Mouse (Mus musculus) kidney, adult 8-10 months (tissue): ENCODE results near the gene Ptcra.
"Not testable (repeated sequence)": the region's sequence is repeated elsewhere in the genome, so short reads cannot be mapped to it uniquely, and the experiment has no call there.

Experiments
- DNase-seq, 2 experiments: peaks; one replicate each; pipeline ENCODE4 v3.0.0; 2022

Ptcra gene

DNA sequence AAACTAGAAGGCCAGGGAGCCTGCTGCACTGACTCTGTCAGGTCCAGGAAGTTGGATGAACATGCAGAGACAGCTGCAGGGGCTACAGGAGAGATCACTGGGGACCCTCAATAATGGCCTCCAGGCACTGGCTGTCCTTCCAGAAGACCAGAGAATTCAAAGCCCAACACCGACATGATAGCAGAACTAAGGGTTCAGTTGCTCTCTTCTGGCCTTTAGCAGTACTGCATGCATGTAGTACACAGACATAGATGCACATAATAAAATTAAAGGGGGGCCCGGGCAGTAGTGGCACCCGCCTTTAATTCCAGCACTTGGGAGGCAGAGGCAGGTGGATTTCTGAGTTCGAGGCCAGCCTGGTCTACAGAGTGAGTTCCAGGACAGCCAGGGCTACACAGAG, 7.5 kb upstream of the Ptcra start:
- DNase-seq, result no peak

DNA sequence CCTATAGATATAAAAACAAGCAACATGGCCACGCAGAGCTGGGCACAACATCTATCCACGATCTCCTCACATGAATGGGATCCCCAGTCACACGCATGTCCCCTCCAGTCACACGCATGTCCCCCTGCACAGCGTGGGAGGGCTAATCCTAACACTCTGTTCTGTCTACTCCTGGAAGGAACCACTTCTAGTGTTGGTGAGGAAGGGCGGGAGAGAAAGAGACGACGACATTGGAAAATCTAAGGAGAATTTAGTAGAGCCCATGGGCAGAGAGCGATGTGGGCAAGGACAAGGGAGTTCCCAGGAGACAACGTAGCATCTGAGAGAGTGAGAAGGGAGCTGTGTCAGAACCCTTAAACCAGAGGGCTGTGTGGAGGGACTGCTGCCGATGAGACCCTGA, 7.0 kb upstream of the Ptcra start:
- no peak for DNase-seq

DNA sequence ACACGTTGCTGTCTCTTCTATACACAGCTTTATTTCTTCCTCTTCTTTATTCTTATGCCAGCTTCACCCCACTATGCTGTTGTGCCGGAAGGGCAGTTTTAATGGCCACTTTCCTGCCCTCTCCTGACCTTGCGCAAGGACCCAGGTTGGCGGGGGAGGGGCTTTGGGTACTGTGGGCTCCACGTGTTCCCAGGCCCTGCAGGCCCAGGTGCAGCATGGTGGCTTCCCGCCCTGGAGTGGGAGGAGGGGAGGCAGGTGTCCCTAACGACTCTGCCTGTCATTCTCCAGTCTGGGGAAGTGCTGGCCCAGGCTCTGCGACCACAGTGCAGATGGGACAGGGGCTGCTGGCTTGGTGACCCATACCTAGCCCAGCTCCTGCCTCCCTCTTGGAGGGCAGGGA, 4.4 kb upstream of the Ptcra start:
- DNase-seq, result peak in 1 of 2 experiments; percentile 28

- not testable (repeated sequence) for DNase-seq
Observed at GRCm38 (mm10) chr17:46764916-46765315, 1.4 kb upstream of the Ptcra start.

DNA sequence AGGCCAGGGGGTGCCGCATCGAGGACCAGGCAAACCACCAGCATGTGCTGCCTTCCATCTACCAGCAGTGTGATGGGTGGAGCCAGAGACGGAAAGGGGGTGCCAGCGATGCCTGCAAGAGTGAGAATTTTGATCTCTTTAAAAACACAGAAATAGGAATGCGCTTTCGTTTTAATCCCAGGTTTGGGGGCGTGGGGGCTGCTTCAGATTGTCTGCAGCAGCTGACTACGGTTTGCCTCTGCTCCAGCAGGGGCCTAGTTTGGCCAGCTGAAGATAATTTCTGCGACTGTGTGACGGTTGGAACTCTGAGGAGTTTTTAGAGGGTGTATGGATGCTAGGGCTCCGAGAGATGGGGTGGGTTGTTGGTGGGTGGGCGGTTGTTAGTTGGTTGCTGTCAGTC, 4.8 kb downstream of the Ptcra start:
- DNase-seq, result no peak

- peak; percentile 97 to 98 for DNase-seq
Observed at GRCm38 (mm10) chr17:46751794-46752556, 11.5 kb downstream of the Ptcra start, which contains the start of gene Cnpy3. TSS of gene Cnpy3 (minus strand) at chr17:46752214.

DNA sequence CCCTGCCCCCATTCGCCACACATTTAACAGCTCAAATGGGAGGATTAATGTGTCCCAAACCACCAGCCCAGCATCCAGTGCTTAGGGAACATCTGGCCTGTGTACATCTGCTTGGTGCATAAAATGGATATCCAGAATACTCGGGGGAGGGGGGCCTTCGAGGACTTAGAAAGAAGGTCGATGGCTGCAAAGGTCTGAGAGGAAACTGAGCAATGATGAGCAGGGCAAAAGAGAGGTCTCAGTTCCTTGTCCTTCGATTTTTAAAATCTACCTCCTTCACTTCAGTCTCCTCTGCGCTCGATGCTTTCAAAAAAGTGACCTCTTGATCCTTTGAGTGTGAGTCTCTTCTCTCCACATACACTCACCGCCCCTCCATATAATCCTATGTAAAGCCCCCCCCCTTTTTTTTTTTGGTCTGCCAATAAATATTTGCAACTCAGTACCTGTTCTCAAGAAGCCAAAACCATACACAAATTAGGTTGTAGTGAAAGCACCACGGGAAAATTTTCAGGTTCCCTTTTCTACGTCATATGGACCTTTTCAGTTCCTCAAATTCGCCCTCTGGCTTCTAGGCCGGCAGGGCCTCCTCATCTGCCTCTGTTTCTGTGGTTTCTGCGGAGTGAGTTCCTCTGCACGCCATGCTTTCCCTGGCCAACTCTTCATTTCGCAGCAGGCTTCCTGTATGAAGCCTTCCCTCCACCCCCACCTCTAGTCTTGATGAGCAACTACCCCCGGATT, 12.3 kb downstream of the Ptcra start:
- peak in 1 of 2 experiments; percentile 41 for DNase-seq

DNA sequence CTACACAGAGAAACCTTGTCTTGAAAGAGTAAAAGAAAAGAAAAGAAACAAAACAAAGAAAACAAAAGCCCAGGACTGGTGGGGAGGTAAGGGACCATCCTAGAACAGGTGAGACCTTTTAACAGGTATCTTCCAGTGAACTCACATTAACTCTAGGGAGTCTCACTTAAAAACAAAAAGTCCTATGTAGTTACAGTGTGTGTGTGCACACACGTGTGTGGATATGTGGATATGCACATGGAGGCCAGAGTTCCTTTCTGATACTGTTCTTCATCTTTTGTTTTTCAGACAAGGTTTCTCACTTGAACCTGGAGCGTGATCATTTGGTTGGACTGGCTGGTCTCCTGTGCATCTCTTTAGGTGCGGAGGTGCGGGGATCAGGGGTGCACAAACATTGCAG, 12.9 kb downstream of the Ptcra start:
- no peak for DNase-seq

DNA sequence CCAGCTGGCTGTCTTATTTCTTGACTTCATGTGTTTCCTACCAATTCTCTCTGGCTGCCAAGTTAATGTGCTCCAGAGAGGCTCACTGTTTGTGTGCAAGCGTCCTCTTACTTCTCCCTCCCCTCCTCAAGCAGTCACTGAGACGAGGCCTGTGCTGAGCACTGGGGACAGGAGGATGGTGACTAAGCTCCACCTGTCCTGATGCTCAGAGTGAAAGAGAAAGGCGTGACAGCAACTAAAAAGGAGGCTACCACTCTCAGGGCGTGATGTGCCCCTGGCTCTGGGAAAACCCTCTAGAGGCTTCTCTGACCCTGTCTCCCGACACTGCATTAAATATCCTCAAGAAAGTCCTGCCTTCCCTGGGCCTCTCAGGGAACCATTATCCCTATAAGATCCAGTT, 14.2 kb downstream of the Ptcra start:
- no peak for DNase-seq

GRCm38 (mm10) chr17:46747806-46748205, 15.7 kb downstream of the Ptcra start:
- no peak for DNase-seq

DNA sequence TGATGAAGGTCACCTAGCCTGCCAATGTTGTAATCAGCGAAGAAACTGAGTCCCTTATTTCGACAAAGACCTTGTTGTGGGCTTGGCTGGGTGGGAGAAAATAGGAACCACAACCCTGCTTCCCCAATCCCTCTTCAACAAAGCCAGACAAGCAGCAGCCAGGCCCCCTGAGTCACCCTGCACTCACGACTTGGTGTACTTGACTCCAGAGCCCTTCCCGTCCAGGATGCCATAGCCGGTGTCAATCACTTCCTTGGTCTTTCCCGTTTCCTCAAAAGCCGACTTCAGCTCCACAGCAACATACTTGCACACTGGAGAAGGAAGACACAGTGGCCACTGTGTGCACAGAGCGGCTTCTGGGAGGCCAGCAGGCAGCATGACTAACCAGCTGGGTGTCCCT, 16.3 kb downstream of the Ptcra start:
- no peak for DNase-seq

- DNase-seq, result no peak
Observed at GRCm38 (mm10) chr17:46745506-46745905, 18.0 kb downstream of the Ptcra start.

DNA sequence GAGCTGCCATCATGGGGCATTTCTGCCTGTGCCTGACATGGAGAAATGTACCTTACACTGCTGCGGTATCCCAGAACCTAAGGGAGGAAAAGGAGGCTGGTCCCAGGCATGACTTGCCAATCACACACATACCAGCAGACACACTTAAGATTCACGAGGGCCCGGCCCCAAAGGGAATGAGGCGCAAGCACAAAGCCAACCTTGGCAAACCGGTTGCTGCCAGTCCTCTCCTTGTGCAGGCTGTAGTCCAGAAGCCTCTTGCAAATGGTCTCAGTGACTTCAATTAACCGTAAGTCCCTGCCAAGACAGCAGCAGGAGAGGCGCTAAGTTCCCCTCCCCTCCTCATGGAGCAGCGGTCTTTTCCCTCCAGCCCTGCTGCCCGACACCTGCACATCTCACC, 20.5 kb downstream of the Ptcra start:
- no peak for DNase-seq

GRCm38 (mm10) chr17:46741305-46741704, 22.2 kb downstream of the Ptcra start:
- no peak for DNase-seq

DNA sequence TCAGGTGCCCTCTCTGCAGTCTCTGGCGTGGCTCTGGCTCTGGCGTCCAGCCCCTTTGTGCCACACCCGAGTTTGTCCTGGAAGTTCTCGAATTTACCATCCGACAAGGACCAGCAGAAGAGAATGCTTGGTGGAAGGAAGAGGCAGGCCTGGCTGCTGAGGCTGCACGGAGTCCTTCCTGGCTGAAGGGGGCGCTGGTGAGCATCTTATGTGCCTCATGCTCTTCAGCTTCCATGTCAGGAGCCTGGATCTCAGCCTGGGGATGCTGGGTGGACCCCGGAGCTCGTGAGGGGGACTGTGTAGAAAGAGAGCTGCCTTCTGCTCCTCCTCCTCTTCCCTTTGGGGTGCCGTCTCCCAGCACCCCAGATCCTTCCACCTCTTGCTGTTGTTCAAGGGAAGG, 27.4 kb downstream of the Ptcra start:
- DNase-seq, result no peak

GRCm38 (mm10) chr17:46735287-46735686, 28.2 kb downstream of the Ptcra start:
- DNase-seq, result no peak

DNA sequence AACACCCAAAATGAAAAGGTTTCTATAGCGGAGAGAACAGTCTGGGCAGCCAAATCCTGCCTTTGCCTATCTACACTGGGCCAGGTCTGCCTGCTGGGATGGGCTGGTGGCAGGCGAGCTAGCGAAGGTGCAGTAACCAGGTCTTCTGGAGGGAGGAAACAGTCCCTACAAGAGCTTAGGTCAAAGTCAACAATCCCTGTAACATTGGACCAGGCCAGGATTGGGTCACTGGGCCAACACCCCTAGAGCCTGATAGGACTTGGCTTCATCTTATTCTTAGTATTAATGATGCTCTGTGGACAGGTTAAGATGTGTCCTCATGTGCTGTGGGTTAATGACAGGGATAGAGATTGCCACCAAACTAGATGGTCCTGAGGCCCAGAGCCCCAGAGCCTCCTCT, 29.5 kb downstream of the Ptcra start:
- DNase-seq, result no peak

DNA sequence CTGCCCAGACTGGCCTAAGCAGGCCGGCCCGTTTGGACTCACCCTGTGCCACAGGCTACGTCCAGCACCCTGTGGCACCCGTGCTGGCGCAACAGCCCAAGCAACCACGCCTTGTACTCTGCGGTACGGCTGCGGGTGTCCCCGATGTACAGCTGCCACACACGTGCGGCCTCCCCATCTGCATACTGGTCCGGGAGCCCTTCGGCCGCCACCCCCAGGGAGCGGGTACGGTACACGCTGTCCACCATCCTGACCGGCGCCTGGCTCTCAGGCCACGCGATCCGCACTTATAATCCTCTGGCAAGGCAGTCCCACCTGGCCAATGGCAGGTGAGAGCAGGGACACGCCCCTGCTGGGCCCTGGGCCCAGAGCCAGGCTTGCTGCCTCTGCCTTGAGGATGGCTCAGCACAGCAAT, 34.6 kb downstream of the Ptcra start, which contains the start of gene Gnmt:
Gene Gnmt (minus strand): TSS at position 265 of the 415 bp plus-strand sequence.
- peak; percentile 90 to 92 for DNase-seq

DNA sequence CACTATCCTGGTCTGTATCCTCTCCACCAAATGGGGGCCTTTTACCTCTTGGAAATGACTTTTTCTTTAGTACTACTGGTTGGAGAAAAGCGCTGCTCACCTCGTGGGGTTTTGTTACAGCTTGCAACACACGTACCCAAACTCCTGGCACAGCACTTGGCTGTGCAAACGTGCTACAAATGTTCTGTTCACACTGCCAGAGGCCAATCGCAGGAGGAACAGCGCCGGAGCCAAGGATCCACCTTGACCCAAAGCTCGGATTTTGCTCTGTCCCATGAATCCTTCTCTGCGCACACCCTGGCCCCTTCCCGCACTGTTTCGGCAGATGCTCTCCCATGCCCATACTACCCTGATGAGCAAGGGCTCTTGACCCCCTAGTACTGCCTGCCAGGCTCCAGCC, 35.0 kb downstream of the Ptcra start:
- no peak for DNase-seq

- peak in 1 of 2 experiments; percentile 67 for DNase-seq
Observed at GRCm38 (mm10) chr17:46728021-46728420, 35.5 kb downstream of the Ptcra start.

GRCm38 (mm10) chr17:46727271-46727670, 36.2 kb downstream of the Ptcra start:
- no peak for DNase-seq

GRCm38 (mm10) chr17:46725731-46726645, 37.5 kb downstream of the Ptcra start:
- no peak for DNase-seq

GRCm38 (mm10) chr17:46725273-46725672, 38.2 kb downstream of the Ptcra start:
- DNase-seq, result no peak
